Mouse (Mus musculus) embryonic facial prominence, embryonic 10.5 days (tissue): ENCODE data around the gene Ccdc42. TPM values are rescaled to one million over a fixed set of nuclear protein-coding genes. Genes with fewer than 3 reads are reported as not detected.
A peak's percentile ranks its signal among the peaks of the same experiment; 100 is the strongest.

Experiments
- DNase-seq: peaks from one replicate; pipeline ENCODE4 v3.0.0-alpha.2; 2017; ENCODE audit warnings: low spot score
- H3K27ac ChIP-seq: fragments of 300-500 bp; sonication (generic); replicated peaks from 2 replicates; pipeline ENCODE4 v1.5.1; 2016; ENCODE audit warnings: mild to moderate bottlenecking
- H3K27me3 ChIP-seq: fragments of 300-500 bp; sonication (generic); replicated peaks from 2 replicates; pipeline ENCODE4 v1.6.1; 2016; ENCODE audit warnings: low read depth, mild to moderate bottlenecking; ENCODE audit not compliant: poor library complexity, severe bottlenecking
- H3K36me3 ChIP-seq: fragments of 300-500 bp; sonication (generic); replicated peaks from 2 replicates; pipeline ENCODE4 v1.6.1; 2016; ENCODE audit warnings: mild to moderate bottlenecking, moderate library complexity
- H3K4me1 ChIP-seq: fragments of 300-500 bp; sonication (generic); 2 replicates; pipeline ENCODE4 v1.6.1; 2016
- H3K4me3 ChIP-seq: fragments of 300-500 bp; sonication (generic); 2 replicates; pipeline ENCODE4 v1.5.1; 2016; ENCODE audit warnings: mild to moderate bottlenecking, moderate library complexity
- H3K9me3 ChIP-seq: fragments of 300-500 bp; sonication (generic); 2 replicates; pipeline ENCODE4 v1.6.1; 2016; ENCODE audit warnings: mild to moderate bottlenecking
- WGBS: fragments of 180-500 bp; shearing (Covaris S2); methylation state at CpG from one replicate; pipeline ENCODE4 v1.1.7; 2016; 5-methylcytosine and 5-hydroxymethylcytosine counted together
- polyA plus RNA-seq: library from polyadenylated mRNA; unstranded; fragments of >200 nt; fragmentation: Nextera tagmentation; extraction: Ambion mirVana; gene quantifications from 2 replicates; pipeline ENCODE4 v1.2.1, GENCODE M21; 2016

Ccdc42 gene
- polyA plus RNA-seq, 1 experiment from 2014 or later = 0.55 TPM

- Histone ChIP-seq H3K4me3 (no peak overlapping the region), H3K9me3 (no peaks in the 10 kb centered on the region), H3K36me3 (no peaks in the 10 kb centered on the region), H3K27me3 (peaks cover 10% of the 10 kb centered on the region), H3K4me1 (peaks cover 6% of the 10 kb centered on the region), H3K27ac (no peak overlapping the region)
- 83% methylated on average over 13 of the region's 13 CpGs for WGBS
- DNase-seq = no peak
Measured at GRCm38 (mm10) chr11:68564356-68565031, 22.3 kb upstream of the Ccdc42 start.

GRCm38 (mm10) chr11:68565032-68565429, 21.8 kb upstream of the Ccdc42 start:
- WGBS = 85% methylated on average over 3 of the region's 3 CpGs
- DNase-seq = no peak
- no peak overlapping the region for H3K4me3 ChIP-seq
- no peaks in the 10 kb centered on the region for H3K36me3 ChIP-seq
- peaks cover 10% of the 10 kb centered on the region for H3K27me3 ChIP-seq
- no peaks in the 10 kb centered on the region for H3K9me3 ChIP-seq
- H3K27ac ChIP-seq = no peak overlapping the region
- H3K4me1 ChIP-seq = peaks cover 6% of the 10 kb centered on the region

- Histone ChIP-seq H3K4me3 (peak overlapping the region; percentile 45), H3K27ac (no peak overlapping the region), H3K27me3 (peaks cover 10% of the 10 kb centered on the region), H3K36me3 (no peaks in the 10 kb centered on the region), H3K9me3 (no peaks in the 10 kb centered on the region), H3K4me1 (peaks cover 6% of the 10 kb centered on the region)
- 23% methylated on average over 17 of the region's 17 CpGs for WGBS
- DNase-seq = peak; percentile 81
Measured at GRCm38 (mm10) chr11:68566447-68567059, 20.3 kb upstream of the Ccdc42 start.

- H3K4me3 ChIP-seq = no peak overlapping the region
- 92% methylated on average over 5 of the region's 5 CpGs for WGBS
Measured at GRCm38 (mm10) chr11:68570861-68571260, 16.0 kb upstream of the Ccdc42 start.

GRCm38 (mm10) chr11:68577076-68577475, 9.7 kb upstream of the Ccdc42 start:
- Histone ChIP-seq H3K27me3 (no peaks in the 10 kb centered on the region), H3K27ac (no peak overlapping the region), H3K4me3 (no peak overlapping the region), H3K9me3 (no peaks in the 10 kb centered on the region), H3K36me3 (no peaks in the 10 kb centered on the region), H3K4me1 (peaks cover 20% of the 10 kb centered on the region)
- WGBS = 86% methylated on average over 1 of the region's 1 CpGs
- DNase-seq = no peak

More at GRCm38 (mm10) chr11:68570861-68571260, 16.0 kb upstream of the Ccdc42 start:
- H3K36me3 ChIP-seq = no peaks in the 10 kb centered on the region
- DNase-seq = no peak
- peaks cover 10% of the 10 kb centered on the region for H3K27me3 ChIP-seq
- no peak overlapping the region for H3K27ac ChIP-seq
- no peaks in the 10 kb centered on the region for H3K9me3 ChIP-seq
- H3K4me1 ChIP-seq = peaks cover 6% of the 10 kb centered on the region

GRCm38 (mm10) chr11:68579462-68579881, 7.3 kb upstream of the Ccdc42 start:
- WGBS = 24% methylated on average over 9 of the region's 9 CpGs
- Histone ChIP-seq H3K27ac (peak overlapping the region; percentile 59), H3K9me3 (no peaks in the 10 kb centered on the region), H3K27me3 (no peaks in the 10 kb centered on the region), H3K4me3 (no peak overlapping the region), H3K36me3 (no peaks in the 10 kb centered on the region), H3K4me1 (peaks cover 20% of the 10 kb centered on the region)
- peak; percentile 58 for DNase-seq

GRCm38 (mm10) chr11:68580566-68580965, 6.3 kb upstream of the Ccdc42 start:
- peak; percentile 10 for DNase-seq
- Histone ChIP-seq H3K4me1 (peaks cover 20% of the 10 kb centered on the region), H3K9me3 (no peaks in the 10 kb centered on the region), H3K27ac (no peak overlapping the region), H3K36me3 (no peaks in the 10 kb centered on the region), H3K27me3 (no peaks in the 10 kb centered on the region), H3K4me3 (no peak overlapping the region)
- WGBS = 37% methylated on average over 6 of the region's 6 CpGs

- WGBS = 92% methylated on average over 13 of the region's 13 CpGs
- no peaks in the 10 kb centered on the region for H3K36me3 ChIP-seq
- no peaks in the 10 kb centered on the region for H3K27me3 ChIP-seq
- H3K4me3 ChIP-seq = no peak overlapping the region
- no peak for DNase-seq
- H3K9me3 ChIP-seq = no peaks in the 10 kb centered on the region
- no peak overlapping the region for H3K27ac ChIP-seq
- peaks cover 30% of the 10 kb centered on the region for H3K4me1 ChIP-seq
Measured at GRCm38 (mm10) chr11:68583225-68583624, 3.6 kb upstream of the Ccdc42 start.

- 80% methylated on average over 8 of the region's 8 CpGs for whole genome bisulfite sequencing
- no peak overlapping the region for H3K4me3 ChIP-seq
- H3K27me3 ChIP-seq = no peaks in the 10 kb centered on the region
- H3K36me3 ChIP-seq = no peaks in the 10 kb centered on the region
- H3K27ac ChIP-seq = no peak overlapping the region
- peaks cover 30% of the 10 kb centered on the region for H3K4me1 ChIP-seq
- no peak for DNase-seq
- no peaks in the 10 kb centered on the region for H3K9me3 ChIP-seq
Measured at GRCm38 (mm10) chr11:68583906-68584480, 2.8 kb upstream of the Ccdc42 start.

- Histone ChIP-seq H3K4me3 (no peak overlapping the region), H3K27me3 (no peaks in the 10 kb centered on the region), H3K4me1 (peaks cover 30% of the 10 kb centered on the region), H3K9me3 (no peaks in the 10 kb centered on the region), H3K36me3 (no peaks in the 10 kb centered on the region), H3K27ac (no peak overlapping the region)
- peak; percentile 56 for DNase-seq
- 13% methylated on average over 3 of the region's 3 CpGs for WGBS
Measured at GRCm38 (mm10) chr11:68585890-68586289, 931 bp upstream of the Ccdc42 start.

- Histone ChIP-seq H3K4me3 (no peak overlapping the region), H3K36me3 (no peaks in the 10 kb centered on the region), H3K27me3 (no peaks in the 10 kb centered on the region), H3K9me3 (no peaks in the 10 kb centered on the region), H3K27ac (no peak overlapping the region), H3K4me1 (peaks cover 58% of the 10 kb centered on the region)
- DNase-seq = peak; percentile 78
- WGBS = 73% methylated on average over 8 of the region's 8 CpGs
Measured at GRCm38 (mm10) chr11:68589055-68589809, 2.4 kb downstream of the Ccdc42 start.

GRCm38 (mm10) chr11:68591708-68592107, 4.9 kb downstream of the Ccdc42 start:
- Histone ChIP-seq H3K36me3 (no peaks in the 10 kb centered on the region), H3K4me1 (peaks cover 56% of the 10 kb centered on the region), H3K9me3 (no peaks in the 10 kb centered on the region), H3K27ac (peak overlapping the region; percentile 66), H3K27me3 (no peaks in the 10 kb centered on the region), H3K4me3 (0 out of 2 replicates have a peak overlapping the region, but pooled peaks have one; percentile 25)
- DNase-seq = peak; percentile 58
- WGBS = 7% methylated on average over 5 of the region's 5 CpGs
